Mouse (Mus musculus) CH12.LX (cell line): ENCODE measurements at regions not wholly inside any gene's neighbourhood (a gene's known extent, or its start where the extent isn't known, plus 50 kb on each side); places are given as distances from the start of the nearest gene placed in this dataset.

Experiments used
- DNase-seq: peaks from one replicate; pipeline ENCODE4 v3.0.0-alpha.2; 2013; ENCODE audit errors: extremely low read depth
- H3K27ac ChIP-seq: 2 replicates; pipeline ENCODE4 v1.5.1; 2012; ENCODE audit warnings: low read depth, mild to moderate bottlenecking, control low read depth, moderate library complexity; ENCODE audit not compliant: insufficient read depth
- H3K27me3 ChIP-seq: replicated peaks from 2 replicates; pipeline ENCODE3; 2012; ENCODE audit warnings: inconsistent platforms
- H3K36me3 ChIP-seq, 2 experiments: replicated peaks in 1 of 2; 2 replicates each; pipeline versions ENCODE3 to v1.6.1; 2012; ENCODE audit warnings: inconsistent platforms in 1 of 2, low read length in 1 of 2, mild to moderate bottlenecking in 1 of 2, mixed read lengths in 1 of 2, moderate library complexity in 1 of 2; ENCODE audit not compliant: control insufficient read depth in 1 of 2, insufficient read depth in 1 of 2
- H3K4me1 ChIP-seq, 2 experiments: 2 replicates each; pipeline ENCODE4 v1.6.1; 2012; ENCODE audit warnings: inconsistent platforms in 1 of 2, moderate library complexity in 1 of 2; ENCODE audit not compliant: insufficient read depth in 2 of 2, control insufficient read depth in 1 of 2
- H3K4me2 ChIP-seq: 2 replicates; pipeline ENCODE4 v1.6.1; 2012; ENCODE audit warnings: low read depth, mild to moderate bottlenecking, control low read depth; ENCODE audit not compliant: poor library complexity, insufficient read depth, severe bottlenecking
- H3K4me3 ChIP-seq, 3 experiments: fragments of 150-350 bp in 1 of 3; sonication (generic) in 1 of 3; replicated peaks in 1 of 3; 2 replicates each; pipeline versions ENCODE3 to v1.5.1; 2011 to 2012; ENCODE audit warnings: low read depth in 2 of 3, low read length in 2 of 3, mild to moderate bottlenecking in 2 of 3, moderate library complexity in 2 of 3, control low read depth in 1 of 3, improper control_type of control experiment in 1 of 3, inconsistent platforms in 1 of 3, mixed read lengths in 1 of 3; ENCODE audit not compliant: poor library complexity in 1 of 3
- H3K79me2 ChIP-seq: replicated peaks from 2 replicates; pipeline ENCODE4 v1.6.1; 2012; ENCODE audit warnings: mild to moderate bottlenecking, moderate library complexity; ENCODE audit not compliant: control insufficient read depth, poor library complexity, insufficient read depth, severe bottlenecking; ENCODE audit errors: extremely low read depth
- H3K9ac ChIP-seq: 2 replicates; pipeline ENCODE4 v1.6.1; 2012; ENCODE audit warnings: low read depth, mild to moderate bottlenecking, control low read depth, moderate library complexity; ENCODE audit not compliant: insufficient read depth
- H3K9me3 ChIP-seq: replicated peaks from 2 replicates; pipeline ENCODE3; 2012; ENCODE audit warnings: low read length, inconsistent platforms, mixed read lengths
- CHD1 ChIP-seq: IDR thresholded peaks from 2 replicates; pipeline ENCODE4 v1.6.1; 2012; ENCODE audit warnings: low read depth, low read length, improper control_type of control experiment, inconsistent platforms
- ELF1 ChIP-seq: IDR thresholded peaks from 2 replicates; pipeline ENCODE4 v1.6.1; 2014; ENCODE audit warnings: low read depth, mild to moderate bottlenecking, inconsistent platforms, low read length, improper control_type of control experiment
- EP300 ChIP-seq: IDR thresholded peaks from 2 replicates; pipeline ENCODE4 v1.6.1; 2011; ENCODE audit warnings: low read length, improper control_type of control experiment
- IRF4 ChIP-seq: IDR thresholded peaks from 2 replicates; pipeline ENCODE4 v1.6.1; 2014; ENCODE audit warnings: low read depth, mild to moderate bottlenecking, inconsistent platforms, low read length, improper control_type of control experiment
- KAT2A ChIP-seq: IDR thresholded peaks from 2 replicates; pipeline ENCODE4 v1.6.1; 2012; ENCODE audit warnings: low read length, improper control_type of control experiment, inconsistent platforms; ENCODE audit not compliant: insufficient replicate concordance
- MAFK ChIP-seq: IDR thresholded peaks from 2 replicates; pipeline ENCODE4 v1.6.1; 2011; ENCODE audit warnings: low read length, improper control_type of control experiment; ENCODE audit not compliant: insufficient replicate concordance
- MAX ChIP-seq: IDR thresholded peaks from 2 replicates; pipeline ENCODE4 v1.6.1; 2011; ENCODE audit warnings: low read length, improper control_type of control experiment
- NELFE ChIP-seq: IDR thresholded peaks from 2 replicates; pipeline ENCODE4 v1.6.1; 2011; ENCODE audit warnings: low read depth, low read length, improper control_type of control experiment
- NRF1 ChIP-seq: IDR thresholded peaks from 2 replicates; pipeline ENCODE4 v1.6.1; 2014; ENCODE audit warnings: low read depth, mild to moderate bottlenecking, inconsistent platforms, low read length, improper control_type of control experiment, moderate library complexity
- POLR2A ChIP-seq: IDR thresholded peaks from 2 replicates; pipeline ENCODE4 v1.6.1; 2011; ENCODE audit warnings: low read depth, mild to moderate bottlenecking, improper control_type of control experiment, low read length
- POLR2AphosphoS2 ChIP-seq: IDR thresholded peaks from 2 replicates; pipeline ENCODE4 v1.6.1; 2011; ENCODE audit warnings: low read depth, low read length, improper control_type of control experiment
- RCOR1 ChIP-seq: conservative IDR thresholded peaks from 2 replicates; pipeline ENCODE4 v1.6.1; 2012; ENCODE audit warnings: low read depth, mild to moderate bottlenecking, inconsistent platforms, low read length, improper control_type of control experiment
- SIN3A ChIP-seq: IDR thresholded peaks from 2 replicates; pipeline ENCODE4 v1.6.1; 2012; ENCODE audit warnings: low read length, improper control_type of control experiment, inconsistent platforms
- SMC3 ChIP-seq: IDR thresholded peaks from 2 replicates; pipeline ENCODE4 v1.6.1; 2011; ENCODE audit warnings: low read depth, low read length, improper control_type of control experiment
- TBP ChIP-seq: conservative IDR thresholded peaks from 2 replicates; pipeline ENCODE4 v1.6.1; 2011; ENCODE audit warnings: low read depth, low read length, improper control_type of control experiment
- UBTF ChIP-seq: IDR thresholded peaks from 2 replicates; pipeline ENCODE4 v1.6.1; 2012; ENCODE audit warnings: low read depth, mild to moderate bottlenecking, inconsistent platforms, low read length, improper control_type of control experiment, moderate library complexity
- ZNF384 ChIP-seq: IDR thresholded peaks from 2 replicates; pipeline ENCODE4 v1.6.1; 2012; ENCODE audit warnings: low read depth, low read length, improper control_type of control experiment, inconsistent platforms
- dilution Hi-C: fragments of 300-500 bp; cut with MboI; formaldehyde crosslinking; loops from 2 replicates; pipeline ENCODE4 v1.14.3; 2020; ENCODE audit warnings: low sequenced_read_pairs; ENCODE audit not compliant: extremely low pct_unique_long_range_greater_than_20kb, extremely low pct_ligation_motif_present
- in situ Hi-C: fragments of 300-500 bp; cut with MboI; formaldehyde crosslinking; loops from 3 replicates; pipeline ENCODE4 v1.14.3; 2019; ENCODE audit warnings: low sequenced_read_pairs, low pct_ligation_motif_present, low pct_unique_long_range_greater_than_20kb, mixed read lengths

GRCm38 (mm10) chr12:11829701-11830100 lies 373.8 kb downstream of the Rad51ap2 start:
- Histone ChIP-seq H3K36me3 (no peaks in the 10 kb centered on the region), H3K4me3 (no peak overlapping the region), H3K79me2 (no peaks in the 10 kb centered on the region), H3K4me2 (no peak overlapping the region), H3K9me3 (no peaks in the 10 kb centered on the region), H3K4me1 (no peaks in the 10 kb centered on the region), H3K9ac (no peak overlapping the region)
- no peak for DNase-seq
- no peak for TF ChIP-seq IRF4
- TF ChIP-seq, all 38 proteins: peak for 0
- Histone ChIP-seq H3K27ac (no peak overlapping the region), H3K27me3 (no peaks in the 10 kb centered on the region)
- dilution Hi-C loops, result no loop called here
- in situ Hi-C loops, result no loop called here

- no peaks in the 10 kb centered on the region for H3K27me3 ChIP-seq
- TF ChIP-seq MAFK (no peak), CHD1 (no peak), UBTF (no peak), NELFE (no peak)
- TF ChIP-seq, all 38 proteins: peak for 0
- dilution Hi-C loops, result no loop called here
- Histone ChIP-seq H3K4me3 (no peak overlapping the region), H3K9ac (no peak overlapping the region), H3K27ac (no peak overlapping the region), H3K4me1 (no peaks in the 10 kb centered on the region), H3K36me3 (no peaks in the 10 kb centered on the region), H3K9me3 (no peaks in the 10 kb centered on the region), H3K4me2 (no peak overlapping the region), H3K79me2 (no peaks in the 10 kb centered on the region)
- in situ Hi-C loops, result no loop called here
- DNase-seq, result no peak
Measured at GRCm38 (mm10) chr12:11831292-11831691, 375.4 kb downstream of the Rad51ap2 start.

- no peak for DNase-seq
- no peaks in the 10 kb centered on the region for H3K79me2 ChIP-seq
- dilution Hi-C loops, result no loop called here
- H3K9ac ChIP-seq, result no peak overlapping the region
- no peak overlapping the region for H3K27ac ChIP-seq
- H3K27me3 ChIP-seq, result no peaks in the 10 kb centered on the region
- in situ Hi-C loops, result no loop called here
- no peaks in the 10 kb centered on the region for H3K9me3 ChIP-seq
- H3K36me3 ChIP-seq, result no peaks in the 10 kb centered on the region
- no peak overlapping the region for H3K4me3 ChIP-seq
- H3K4me1 ChIP-seq, result no peaks in the 10 kb centered on the region
- no peak for TF ChIP-seq ZNF384
- TF ChIP-seq SIN3A, result no peak
- no peak for TF ChIP-seq MAX
- no peak for TF ChIP-seq POLR2A
- TF ChIP-seq ELF1, result no peak
- TF ChIP-seq TBP, result no peak
- TF ChIP-seq NRF1, result no peak
- TF ChIP-seq SMC3, result no peak
- TF ChIP-seq MAFK, result no peak
- TF ChIP-seq EP300, result no peak
- TF ChIP-seq RCOR1, result no peak
- TF ChIP-seq NELFE, result no peak
- no peak for TF ChIP-seq POLR2AphosphoS2
- TF ChIP-seq KAT2A, result no peak
- H3K4me2 ChIP-seq, result no peak overlapping the region
Measured at GRCm38 (mm10) chr12:11837819-11838472, 382.1 kb downstream of the Rad51ap2 start.
